Mouse (Mus musculus): Measurements from ENCODE around the gene Stn1. TPM values are rescaled to one million over a fixed set of nuclear protein-coding genes. Genes with fewer than 3 reads are reported as not detected.
A peak's percentile ranks its signal among the peaks of the same experiment; 100 is the strongest.
"Not testable (repeated sequence)": the region's sequence is repeated elsewhere in the genome, so short reads cannot be mapped to it uniquely, and the experiment has no call there.

Gene Stn1
- polyA plus RNA-seq (2015; fragmentation: Nextera tagmentation; extraction: Ambion mirVana) = 55.5 and 59.7 TPM in 2 replicates

DNA sequence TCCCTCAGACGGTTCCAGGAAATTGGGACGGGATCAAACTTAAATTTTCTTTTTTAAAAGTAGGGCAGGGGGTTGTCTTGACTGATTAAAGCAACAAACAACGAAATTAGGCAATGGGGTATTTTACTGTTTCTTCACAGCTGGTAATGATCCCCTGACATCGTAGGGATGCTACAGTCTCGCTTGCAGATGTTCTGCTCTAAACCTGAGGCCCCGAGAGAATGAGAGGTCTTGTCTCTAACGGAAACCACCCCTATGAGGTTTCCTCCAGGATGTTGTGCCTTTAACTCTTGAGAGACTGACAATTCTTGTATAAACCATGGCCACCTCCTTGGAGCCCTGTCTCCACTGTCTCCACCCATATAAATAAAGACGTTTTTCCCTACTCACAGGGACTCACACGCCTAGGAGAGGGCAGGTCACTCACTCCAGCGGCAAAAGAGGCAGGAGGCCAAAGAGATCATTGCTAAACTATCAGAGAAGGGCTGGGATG lies at the start of gene Stn1:
Stn1 (minus strand) TSS at position 208 of the 493 bp plus-strand sequence.
- H3K27me3 ChIP-seq (ENCODE audit: control insufficient read depth, insufficient read depth, low read depth, low read length) = no peaks in the 10 kb centered on the region
- ATAC-seq (ENCODE audit: low read depth) = peak; percentile 39
- peak within 1 kb of the TSS; percentile 95 for H3K27ac ChIP-seq (ENCODE audit: low read length)
- H3K9ac ChIP-seq (ENCODE audit: low read length) = peak within 1 kb of the TSS; percentile 87
- H3K36me3 ChIP-seq (ENCODE audit: control insufficient read depth, insufficient read depth, low read length) = peaks cover 8% of the 10 kb centered on the region
- WGBS = under 1% methylated on average over 10 of the region's 10 CpGs
- peak within 1 kb of the TSS; percentile 68 for H3K4me3 ChIP-seq (ENCODE audit: low read length)
- H3K4me1 ChIP-seq (replicated peaks; ENCODE audit: control insufficient read depth, insufficient read depth, low read length) = peaks cover 17% of the 10 kb centered on the region
- H3K4me2 ChIP-seq (ENCODE audit: low read depth, low read length) = peak within 1 kb of the TSS; percentile 85
- H3K9me3 ChIP-seq (ENCODE audit: control insufficient read depth, low read length) = peaks cover 4% of the 10 kb centered on the region; the same call in 1 of the 2 replicates

GRCm38 (mm10) chr19:47587009-47587408 lies 49.7 kb upstream of the Stn1 start:
- Histone ChIP-seq H3K4me1 (replicated peaks; ENCODE audit: control insufficient read depth, insufficient read depth, low read length) (0 out of 2 replicates have a peak, but pooled peaks cover 5% of the 10 kb centered on the region), H3K36me3 (ENCODE audit: control insufficient read depth, insufficient read depth, low read length) (no peaks in the 10 kb centered on the region), H3K27me3 (ENCODE audit: control insufficient read depth, insufficient read depth, low read depth, low read length) (no peaks in the 10 kb centered on the region), H3K27ac (ENCODE audit: low read length) (no peak overlapping the region), H3K9ac (ENCODE audit: low read length) (no peak overlapping the region), H3K9me3 (ENCODE audit: control insufficient read depth, low read length) (no peaks in the 10 kb centered on the region), H3K4me2 (ENCODE audit: low read depth, low read length) (no peak overlapping the region), H3K4me3 (ENCODE audit: low read length) (no peak overlapping the region)
- 80% methylated on average over 1 of the region's 1 CpGs for WGBS
- ATAC-seq (ENCODE audit: low read depth) = no peak

DNA sequence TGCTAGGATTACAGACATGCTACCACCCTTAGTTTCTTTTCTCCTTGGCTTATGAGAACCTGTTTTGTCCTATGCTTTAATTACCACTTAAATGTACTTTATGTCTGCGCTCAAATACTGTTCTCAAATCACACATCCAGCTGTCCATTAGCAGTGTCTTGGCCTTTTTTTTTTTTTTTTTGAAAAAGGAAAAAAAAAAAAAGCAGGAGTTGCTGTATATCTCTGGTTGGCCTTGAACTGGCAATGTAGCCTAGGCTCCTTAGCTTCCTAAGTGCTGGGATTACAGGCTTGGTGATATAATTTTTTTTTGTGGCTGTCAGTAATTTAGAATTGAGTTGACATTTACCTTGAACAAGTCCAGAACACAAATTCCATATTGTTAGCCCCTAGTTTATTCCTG lies 48.5 kb upstream of the Stn1 start:
- H3K9ac ChIP-seq (ENCODE audit: low read length) = no peak overlapping the region
- no peak overlapping the region for H3K27ac ChIP-seq (ENCODE audit: low read length)
- no peaks in the 10 kb centered on the region for H3K27me3 ChIP-seq (ENCODE audit: control insufficient read depth, insufficient read depth, low read depth, low read length)
- no peak overlapping the region for H3K4me3 ChIP-seq (ENCODE audit: low read length)
- no peak for ATAC-seq (ENCODE audit: low read depth)
- H3K36me3 ChIP-seq (ENCODE audit: control insufficient read depth, insufficient read depth, low read length) = no peaks in the 10 kb centered on the region
- H3K9me3 ChIP-seq (ENCODE audit: control insufficient read depth, low read length) = no peaks in the 10 kb centered on the region
- 0 out of 2 replicates have a peak overlapping the region, but pooled peaks have one; percentile 7 for H3K4me2 ChIP-seq (ENCODE audit: low read depth, low read length)
- H3K4me1 ChIP-seq (replicated peaks; ENCODE audit: control insufficient read depth, insufficient read depth, low read length) = peaks cover 17% of the 10 kb centered on the region
- WGBS = 83% methylated on average over 1 of the region's 1 CpGs

- Histone ChIP-seq H3K9ac (ENCODE audit: low read length) (peak overlapping the region; percentile 94), H3K4me3 (ENCODE audit: low read length) (peak overlapping the region; percentile 75), H3K4me1 (replicated peaks; ENCODE audit: control insufficient read depth, insufficient read depth, low read length) (peaks cover 18% of the 10 kb centered on the region), H3K4me2 (ENCODE audit: low read depth, low read length) (peak overlapping the region; percentile 64), H3K27ac (ENCODE audit: low read length) (peak overlapping the region; percentile 89), H3K36me3 (ENCODE audit: control insufficient read depth, insufficient read depth, low read length) (no peaks in the 10 kb centered on the region), H3K27me3 (ENCODE audit: control insufficient read depth, insufficient read depth, low read depth, low read length) (no peaks in the 10 kb centered on the region), H3K9me3 (ENCODE audit: control insufficient read depth, low read length) (no peaks in the 10 kb centered on the region)
- ATAC-seq (ENCODE audit: low read depth) = peak; percentile 73
- under 1% methylated on average over 72 of the region's 96 CpGs for WGBS
These were observed 42.7 kb upstream of the Stn1 start for GRCm38 (mm10) chr19:47579788-47580631.

- Histone ChIP-seq H3K4me1 (replicated peaks; ENCODE audit: control insufficient read depth, insufficient read depth, low read length) (peaks cover 18% of the 10 kb centered on the region), H3K27me3 (ENCODE audit: control insufficient read depth, insufficient read depth, low read depth, low read length) (no peaks in the 10 kb centered on the region), H3K4me3 (ENCODE audit: low read length) (peak within 1 kb of the TSS; percentile 75), H3K9ac (ENCODE audit: low read length) (peak within 1 kb of the TSS; percentile 94), H3K4me2 (ENCODE audit: low read depth, low read length) (peak within 1 kb of the TSS; percentile 64), H3K36me3 (ENCODE audit: control insufficient read depth, insufficient read depth, low read length) (no peaks in the 10 kb centered on the region), H3K9me3 (ENCODE audit: control insufficient read depth, low read length) (no peaks in the 10 kb centered on the region), H3K27ac (ENCODE audit: low read length) (peak within 1 kb of the TSS; percentile 89)
- ATAC-seq (ENCODE audit: low read depth) = peak; percentile 93
- WGBS = under 1% methylated on average over 78 of the region's 83 CpGs
These were observed 42.0 kb upstream of the Stn1 start, which contains the start of gene Slk for GRCm38 (mm10) chr19:47579225-47579787. Slk (plus strand) TSS chr19:47579678.

- 0 out of 2 replicates have a peak, but pooled peaks have one; percentile 7 for ATAC-seq (ENCODE audit: low read depth)
- Histone ChIP-seq H3K27ac (ENCODE audit: low read length) (peak overlapping the region; percentile 89), H3K4me3 (ENCODE audit: low read length) (peak overlapping the region; percentile 75), H3K9ac (ENCODE audit: low read length) (peak overlapping the region; percentile 94), H3K4me1 (replicated peaks; ENCODE audit: control insufficient read depth, insufficient read depth, low read length) (peaks cover 18% of the 10 kb centered on the region), H3K4me2 (ENCODE audit: low read depth, low read length) (peak overlapping the region; percentile 64), H3K36me3 (ENCODE audit: control insufficient read depth, insufficient read depth, low read length) (no peaks in the 10 kb centered on the region), H3K9me3 (ENCODE audit: control insufficient read depth, low read length) (no peaks in the 10 kb centered on the region), H3K27me3 (ENCODE audit: control insufficient read depth, insufficient read depth, low read depth, low read length) (no peaks in the 10 kb centered on the region)
- WGBS = 18% methylated on average over 13 of the region's 13 CpGs
These were observed 41.4 kb upstream of the Stn1 start for GRCm38 (mm10) chr19:47578581-47579224.

DNA sequence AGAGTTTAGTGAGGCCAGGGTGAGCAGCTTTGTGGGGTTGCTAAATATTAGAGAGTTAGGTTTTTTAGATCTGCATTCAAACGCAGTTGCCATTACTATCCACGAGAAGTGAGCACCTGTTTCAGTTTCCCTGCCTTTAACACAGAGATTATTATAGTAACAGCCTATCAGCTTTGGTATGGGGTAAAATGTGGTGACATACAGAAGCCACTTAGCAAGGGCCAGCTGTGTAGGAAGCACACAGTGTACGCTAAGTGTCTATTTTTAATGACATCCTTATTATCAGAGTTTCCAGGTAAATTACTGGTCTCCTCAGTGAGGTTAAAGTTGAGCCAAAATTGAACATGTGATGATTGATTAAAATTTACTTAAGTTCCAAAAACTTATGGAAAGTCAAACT lies 36.4 kb upstream of the Stn1 start:
- Histone ChIP-seq H3K27me3 (ENCODE audit: control insufficient read depth, insufficient read depth, low read depth, low read length) (no peaks in the 10 kb centered on the region), H3K9me3 (ENCODE audit: control insufficient read depth, low read length) (no peaks in the 10 kb centered on the region), H3K36me3 (ENCODE audit: control insufficient read depth, insufficient read depth, low read length) (no peaks in the 10 kb centered on the region), H3K4me3 (ENCODE audit: low read length) (no peak overlapping the region), H3K4me2 (ENCODE audit: low read depth, low read length) (no peak overlapping the region), H3K9ac (ENCODE audit: low read length) (no peak overlapping the region), H3K4me1 (replicated peaks; ENCODE audit: control insufficient read depth, insufficient read depth, low read length) (peaks cover 4% of the 10 kb centered on the region), H3K27ac (ENCODE audit: low read length) (no peak overlapping the region)
- no peak for ATAC-seq (ENCODE audit: low read depth)
- 71% methylated on average over 3 of the region's 3 CpGs for WGBS

- H3K27me3 ChIP-seq (ENCODE audit: control insufficient read depth, insufficient read depth, low read depth, low read length); H3K4me3 ChIP-seq (ENCODE audit: low read length); H3K27ac ChIP-seq (ENCODE audit: low read length); H3K4me2 ChIP-seq (ENCODE audit: low read depth, low read length); H3K4me1 ChIP-seq (replicated peaks; ENCODE audit: control insufficient read depth, insufficient read depth, low read length); H3K9me3 ChIP-seq (ENCODE audit: control insufficient read depth, low read length); H3K36me3 ChIP-seq (ENCODE audit: control insufficient read depth, insufficient read depth, low read length); ATAC-seq (ENCODE audit: low read depth); H3K9ac ChIP-seq (ENCODE audit: low read length): not testable (repeated sequence)
- 59% methylated on average over 4 of the region's 4 CpGs for WGBS
These were observed 34.7 kb upstream of the Stn1 start for GRCm38 (mm10) chr19:47571981-47572380.

DNA sequence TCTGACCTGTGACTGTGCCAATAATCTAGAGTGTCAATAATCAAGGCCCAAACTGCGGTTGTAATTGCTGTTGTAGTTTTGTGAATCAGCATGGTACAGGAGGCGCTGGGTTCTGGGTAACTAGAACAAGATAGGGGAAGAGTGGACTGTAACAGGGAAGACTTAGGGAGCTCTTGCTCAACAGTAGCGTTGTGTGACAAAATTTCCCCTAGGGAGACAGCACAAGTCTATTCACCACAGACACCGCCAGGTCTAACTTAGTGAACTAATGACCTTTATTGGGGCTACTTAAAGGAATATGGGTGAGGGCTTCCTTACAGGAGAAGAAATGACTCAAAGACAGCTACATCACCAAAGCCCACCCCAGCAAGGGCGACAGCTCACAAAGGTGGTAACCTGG lies 32.7 kb upstream of the Stn1 start:
- Histone ChIP-seq H3K9ac (ENCODE audit: low read length) (no peak overlapping the region), H3K4me1 (replicated peaks; ENCODE audit: control insufficient read depth, insufficient read depth, low read length) (0 out of 2 replicates have a peak, but pooled peaks cover 2% of the 10 kb centered on the region), H3K4me3 (ENCODE audit: low read length) (no peak overlapping the region), H3K9me3 (ENCODE audit: control insufficient read depth, low read length) (no peaks in the 10 kb centered on the region), H3K27ac (ENCODE audit: low read length) (no peak overlapping the region), H3K27me3 (ENCODE audit: control insufficient read depth, insufficient read depth, low read depth, low read length) (no peaks in the 10 kb centered on the region), H3K4me2 (ENCODE audit: low read depth, low read length) (no peak overlapping the region), H3K36me3 (ENCODE audit: control insufficient read depth, insufficient read depth, low read length) (no peaks in the 10 kb centered on the region)
- ATAC-seq (ENCODE audit: low read depth) = no peak
- WGBS = 89% methylated on average over 5 of the region's 5 CpGs

Data from lung, embryonic 16.5 days (tissue).